Mouse (Mus musculus): Measurements from ENCODE around the gene Snx1. TPM values are rescaled to one million over a fixed set of nuclear protein-coding genes. Genes with fewer than 3 reads are reported as not detected.

Snx1 gene
- total RNA-seq, 2 experiments from 2014 or later = 10.9 to 16.0 TPM

GRCm38 (mm10) chr9:66104601-66105000, 21.8 kb downstream of the Snx1 start:
- H3K27ac ChIP-seq = no peak overlapping the region
- intact Hi-C loops (cut with DNase I) = no loop called here
- no peak for TF ChIP-seq CTCF (IDR thresholded peaks at IDR 0.05)
- DNase-seq = no peak
- no peak overlapping the region for H3K4me3 ChIP-seq

- DNase-seq = no peak
- no peak for TF ChIP-seq CTCF (IDR thresholded peaks at IDR 0.05)
- intact Hi-C loops (cut with DNase I) = no loop called here
- Histone ChIP-seq H3K27ac (no peak overlapping the region), H3K4me3 (no peak overlapping the region)
These were observed 23.7 kb downstream of the Snx1 start for GRCm38 (mm10) chr9:66102668-66103067.

GRCm38 (mm10) chr9:66101577-66101976, 24.8 kb downstream of the Snx1 start:
- no peak overlapping the region for H3K4me3 ChIP-seq
- H3K27ac ChIP-seq = no peak overlapping the region
- intact Hi-C loops (cut with DNase I) = no loop called here
- DNase-seq = no peak
- TF ChIP-seq CTCF (IDR thresholded peaks at IDR 0.05) = no peak

- H3K27ac ChIP-seq = no peak overlapping the region
- H3K4me3 ChIP-seq = no peak overlapping the region
- intact Hi-C loops (cut with DNase I) = no loop called here
- no peak for TF ChIP-seq CTCF (IDR thresholded peaks at IDR 0.05)
- DNase-seq = no peak
These were observed 33.7 kb downstream of the Snx1 start for GRCm38 (mm10) chr9:66092664-66093063.

- H3K27ac ChIP-seq = peak overlapping the region; percentile 17; the same call in 1 of the 2 replicates
These were observed 34.8 kb downstream of the Snx1 start for GRCm38 (mm10) chr9:66091327-66092231.

GRCm38 (mm10) chr9:66090593-66091244, 35.7 kb downstream of the Snx1 start:
- H3K27ac ChIP-seq = peak overlapping the region; percentile 24
- no peak overlapping the region for H3K4me3 ChIP-seq
- peak; percentile 50 for DNase-seq
- no peak for TF ChIP-seq CTCF (IDR thresholded peaks at IDR 0.05)
- intact Hi-C loops (cut with DNase I) = no loop called here

More at GRCm38 (mm10) chr9:66091327-66092231, 34.8 kb downstream of the Snx1 start:
- intact Hi-C loops (cut with DNase I) = no loop called here
- no peak for TF ChIP-seq CTCF (IDR thresholded peaks at IDR 0.05)
- H3K4me3 ChIP-seq = no peak overlapping the region
- DNase-seq = no peak

GRCm38 (mm10) chr9:66088411-66088810, 38.0 kb downstream of the Snx1 start:
- peak; percentile 87 for TF ChIP-seq CTCF (IDR thresholded peaks at IDR 0.05)
- intact Hi-C loops (cut with DNase I) = no loop called here
- peak; percentile 72 for DNase-seq

GRCm38 (mm10) chr9:66087062-66087461, 39.3 kb downstream of the Snx1 start:
- Histone ChIP-seq H3K4me3 (no peak overlapping the region), H3K27ac (no peak overlapping the region)
- no peak for TF ChIP-seq CTCF (IDR thresholded peaks at IDR 0.05)
- intact Hi-C loops (cut with DNase I) = no loop called here
- DNase-seq = no peak

More at GRCm38 (mm10) chr9:66088411-66088810, 38.0 kb downstream of the Snx1 start:
- no peak overlapping the region for H3K27ac ChIP-seq
- no peak overlapping the region for H3K4me3 ChIP-seq

GRCm38 (mm10) chr9:66084171-66084570, 42.2 kb downstream of the Snx1 start:
- no peak for TF ChIP-seq CTCF (IDR thresholded peaks at IDR 0.05)
- H3K27ac ChIP-seq = no peak overlapping the region
- intact Hi-C loops (cut with DNase I) = no loop called here
- H3K4me3 ChIP-seq = no peak overlapping the region
- DNase-seq = no peak

- no peak overlapping the region for H3K27ac ChIP-seq
- intact Hi-C loops (cut with DNase I) = no loop called here
- TF ChIP-seq CTCF (IDR thresholded peaks at IDR 0.05) = no peak
- DNase-seq = no peak
- H3K4me3 ChIP-seq = no peak overlapping the region
These were observed 44.4 kb downstream of the Snx1 start for GRCm38 (mm10) chr9:66081999-66082398.

- no peak overlapping the region for H3K4me3 ChIP-seq
- intact Hi-C loops (cut with DNase I) = no loop called here
- no peak for DNase-seq
- no peak for TF ChIP-seq CTCF (IDR thresholded peaks at IDR 0.05)
- H3K27ac ChIP-seq = no peak overlapping the region
These were observed 45.5 kb downstream of the Snx1 start for GRCm38 (mm10) chr9:66080804-66081459.

GRCm38 (mm10) chr9:66078493-66078892, 47.9 kb downstream of the Snx1 start:
- Histone ChIP-seq H3K4me3 (no peak overlapping the region), H3K27ac (no peak overlapping the region)

GRCm38 (mm10) chr9:66078072-66078471, 48.3 kb downstream of the Snx1 start:
- H3K4me3 ChIP-seq = no peak overlapping the region
- intact Hi-C loops (cut with DNase I) = no loop called here
- no peak overlapping the region for H3K27ac ChIP-seq
- no peak for DNase-seq
- TF ChIP-seq CTCF (IDR thresholded peaks at IDR 0.05) = no peak

More at GRCm38 (mm10) chr9:66078493-66078892, 47.9 kb downstream of the Snx1 start:
- intact Hi-C loops (cut with DNase I) = no loop called here
- TF ChIP-seq CTCF (IDR thresholded peaks at IDR 0.05) = no peak
- DNase-seq = no peak
